Mouse (Mus musculus): ENCODE measurements around the gene Fancd2. TPM values are rescaled to one million over a fixed set of nuclear protein-coding genes. Genes with fewer than 3 reads are reported as not detected.

Fancd2 gene
- total and polyA plus RNA-seq, 2 experiments from 2014 or later, result 2.1 to 4.5 TPM

GRCm38 (mm10) chr6:113623386-113623785, 91.9 kb downstream of the Fancd2 start:
- no peak for TF ChIP-seq CTCF (IDR thresholded peaks at IDR 0.05; ENCODE audit: low read depth)
- Histone ChIP-seq H3K27me3 (ENCODE audit: insufficient read depth, low read length) (no peaks in the 10 kb centered on the region), H3K36me3 (ENCODE audit: insufficient read depth, low read length) (peaks cover 8% of the 10 kb centered on the region; the same call in 1 of the 2 replicates), H3K4me2 (ENCODE audit: low read depth, low read length) (peak overlapping the region; percentile 84), H3K4me3 (ENCODE audit: low read length) (peak overlapping the region; percentile 64), H3K27ac (no peak overlapping the region), H3K9me3 (ENCODE audit: low read length) (no peaks in the 10 kb centered on the region), H3K4me1 (ENCODE audit: insufficient read depth, low read length) (peaks cover 4% of the 10 kb centered on the region; the same call in 1 of the 2 replicates), H3K9ac (replicated peaks; ENCODE audit: low read length) (peak overlapping the region; percentile 64)
- 67% methylated on average over 5 of the region's 5 CpGs for WGBS
- no peak for ATAC-seq
- DNase-seq (ENCODE audit: low spot score), result no peak

- Histone ChIP-seq H3K4me2 (ENCODE audit: low read depth, low read length) (peak within 1 kb of the TSS; percentile 84), H3K9ac (replicated peaks; ENCODE audit: low read length) (peak within 1 kb of the TSS; percentile 64), H3K27me3 (ENCODE audit: insufficient read depth, low read length) (no peaks in the 10 kb centered on the region), H3K27ac (peak within 1 kb of the TSS; percentile 89), H3K4me1 (ENCODE audit: insufficient read depth, low read length) (peaks cover 4% of the 10 kb centered on the region; the same call in 1 of the 2 replicates), H3K4me3 (ENCODE audit: low read length) (peak within 1 kb of the TSS; percentile 64), H3K36me3 (ENCODE audit: insufficient read depth, low read length) (peaks cover 12% of the 10 kb centered on the region), H3K9me3 (ENCODE audit: low read length) (no peaks in the 10 kb centered on the region)
- ATAC-seq (peak; percentile 91), DNase-seq (ENCODE audit: low spot score) (peak; percentile 90)
- under 1% methylated on average over 71 of the region's 76 CpGs for WGBS
- peak; percentile 35 for TF ChIP-seq CTCF (IDR thresholded peaks at IDR 0.05; ENCODE audit: low read depth)
Observed at GRCm38 (mm10) chr6:113623941-113624751, 92.7 kb downstream of the Fancd2 start, which contains the start of gene Vhl. Gene Vhl (plus strand): TSS chr6:113623959.

GRCm38 (mm10) chr6:113624989-113625770, 93.7 kb downstream of the Fancd2 start:
- H3K36me3 ChIP-seq (ENCODE audit: insufficient read depth, low read length), result peaks cover 22% of the 10 kb centered on the region
- ATAC-seq (peak; percentile 14; the same call in 1 of the 2 replicates), DNase-seq (ENCODE audit: low spot score) (peak; percentile 53)
- H3K9me3 ChIP-seq (ENCODE audit: low read length), result no peaks in the 10 kb centered on the region
- H3K4me1 ChIP-seq (ENCODE audit: insufficient read depth, low read length), result peaks cover 4% of the 10 kb centered on the region; the same call in 1 of the 2 replicates
- peak overlapping the region; percentile 64 for H3K4me3 ChIP-seq (ENCODE audit: low read length)
- TF ChIP-seq CTCF (IDR thresholded peaks at IDR 0.05; ENCODE audit: low read depth), result no peak
- H3K27ac ChIP-seq, result peak overlapping the region; percentile 89; the same call in 1 of the 2 replicates
- H3K27me3 ChIP-seq (ENCODE audit: insufficient read depth, low read length), result no peaks in the 10 kb centered on the region
- WGBS, result 32% methylated on average over 5 of the region's 5 CpGs
- peak overlapping the region; percentile 64 for H3K9ac ChIP-seq (replicated peaks; ENCODE audit: low read length)
- peak overlapping the region; percentile 84 for H3K4me2 ChIP-seq (ENCODE audit: low read depth, low read length)

GRCm38 (mm10) chr6:113630322-113630721, 98.8 kb downstream of the Fancd2 start:
- 86% methylated on average over 5 of the region's 5 CpGs for WGBS
- Histone ChIP-seq H3K27ac (no peak overlapping the region), H3K36me3 (ENCODE audit: insufficient read depth, low read length) (peaks cover 41% of the 10 kb centered on the region), H3K4me3 (ENCODE audit: low read length) (no peak overlapping the region), H3K4me2 (ENCODE audit: low read depth, low read length) (no peak overlapping the region), H3K4me1 (ENCODE audit: insufficient read depth, low read length) (peaks cover under 1% of the 10 kb centered on the region; the same call in 1 of the 2 replicates), H3K27me3 (ENCODE audit: insufficient read depth, low read length) (no peaks in the 10 kb centered on the region), H3K9ac (replicated peaks; ENCODE audit: low read length) (no peak overlapping the region), H3K9me3 (ENCODE audit: low read length) (no peaks in the 10 kb centered on the region)
- no peak for TF ChIP-seq CTCF (IDR thresholded peaks at IDR 0.05; ENCODE audit: low read depth)
- DNase-seq (ENCODE audit: low spot score) (no peak), ATAC-seq (no peak)

- no peak overlapping the region for H3K4me3 ChIP-seq (ENCODE audit: low read length)
- ATAC-seq (peak; percentile 58; the same call in 1 of the 2 replicates), DNase-seq (ENCODE audit: low spot score) (no peak)
- no peaks in the 10 kb centered on the region for H3K9me3 ChIP-seq (ENCODE audit: low read length)
- 89% methylated on average over 4 of the region's 4 CpGs for WGBS
- H3K36me3 ChIP-seq (ENCODE audit: insufficient read depth, low read length), result peaks cover 38% of the 10 kb centered on the region
- H3K4me2 ChIP-seq (ENCODE audit: low read depth, low read length), result no peak overlapping the region
- H3K27me3 ChIP-seq (ENCODE audit: insufficient read depth, low read length), result no peaks in the 10 kb centered on the region
- H3K27ac ChIP-seq, result no peak overlapping the region
- no peaks in the 10 kb centered on the region for H3K4me1 ChIP-seq (ENCODE audit: insufficient read depth, low read length)
- no peak overlapping the region for H3K9ac ChIP-seq (replicated peaks; ENCODE audit: low read length)
- TF ChIP-seq CTCF (IDR thresholded peaks at IDR 0.05; ENCODE audit: low read depth), result no peak
Observed at GRCm38 (mm10) chr6:113632863-113633262, 101.4 kb downstream of the Fancd2 start.

- Histone ChIP-seq H3K9ac (replicated peaks; ENCODE audit: low read length) (peak within 1 kb of the TSS; percentile 56), H3K36me3 (ENCODE audit: insufficient read depth, low read length) (no peaks in the 10 kb centered on the region), H3K4me3 (ENCODE audit: low read length) (peak within 1 kb of the TSS; percentile 44), H3K27ac (no peak within 1 kb of the TSS), H3K4me1 (ENCODE audit: insufficient read depth, low read length) (no peaks in the 10 kb centered on the region), H3K27me3 (ENCODE audit: insufficient read depth, low read length) (no peaks in the 10 kb centered on the region), H3K9me3 (ENCODE audit: low read length) (no peaks in the 10 kb centered on the region), H3K4me2 (ENCODE audit: low read depth, low read length) (peak within 1 kb of the TSS; percentile 70)
- peak; percentile 95 for DNase-seq (ENCODE audit: low spot score)
- ATAC-seq, result peak; percentile 96
- WGBS, result 8% methylated on average over 37 of the region's 37 CpGs
- peak; percentile 98 for TF ChIP-seq CTCF (IDR thresholded peaks at IDR 0.05; ENCODE audit: low read depth)
Observed at GRCm38 (mm10) chr6:113638302-113639040, 107.0 kb downstream of the Fancd2 start, which contains the start of gene Irak2. Gene Irak2 (plus strand): TSS chr6:113638467.

Data from hindbrain, postnatal 0 days (tissue).